Comparison of ENCODE assay signal across 11 mouse cellular contexts in genomic region chr7:141169300-141169699, GRCm38 (mm10). TPM values are rescaled to one million over a fixed set of nuclear protein-coding genes. Genes with fewer than 3 reads are reported as not detected.
DNase-seq lines count a peak whose midpoint lies in the region; ATAC-seq and TF ChIP-seq lines count a peak whose summit lies in the region.
"Had no signal": no experiment of that assay in that cellular context is flagged by ENCODE, and none has a peak within 500 bp of the region (broad histone marks: within the 10 kb centered on the region; RNA-seq: fewer than 3 reads in every experiment).

No protein-coding gene starts in this region.

- H3K4me3 ChIP-seq in forebrain, embryonic 14.5 days (ENCODE audit: low read depth, low read length): no peak overlapping the region
- no peak overlapping the region for H3K4me3 ChIP-seq in forebrain, embryonic 12.5 days (replicated peaks)
- H3K4me3 ChIP-seq in megakaryocyte, embryonic 14.5 days (replicated peaks): peak overlapping the region; percentile 38
- H3K4me3 ChIP-seq in liver, postnatal 0 days (ENCODE audit: low read depth, low read length): no peak overlapping the region
- H3K4me3 ChIP-seq in stomach, postnatal 0 days (ENCODE audit: low read depth, low read length): no peak overlapping the region

- DNase-seq in forebrain, embryonic 14.5 days (ENCODE audit: low spot score): peak; percentile 52
- DNase-seq in liver, postnatal 0 days: no peak
- no peak for DNase-seq in stomach, postnatal 0 days (ENCODE audit: low spot score)
- no peak for DNase-seq in gastrocnemius, postnatal 10 days
- no peak for DNase-seq in spleen, adult 18-20 months
- DNase-seq: cerebellum, adult 11 months had no signal

- TF ChIP-seq EP300 in liver, postnatal 0 days (IDR thresholded peaks at IDR 0.05; ENCODE audit: low read depth): no peak
- TF ChIP-seq EP300 in stomach, postnatal 0 days (optimal IDR thresholded peaks at IDR 0.05): no peak

- 28% methylated on average over 1 of the region's 1 CpGs for WGBS in forebrain, embryonic 14.5 days
- WGBS in forebrain, embryonic 12.5 days: 79% methylated on average over 1 of the region's 1 CpGs
- WGBS in liver, postnatal 0 days (ENCODE audit: insufficient replicate concordance): 85% methylated on average over 1 of the region's 1 CpGs
- 18% methylated on average over 1 of the region's 1 CpGs for WGBS in stomach, postnatal 0 days

- H3K9ac ChIP-seq in forebrain, embryonic 14.5 days (ENCODE audit: low read length): no peak overlapping the region
- H3K9ac ChIP-seq in forebrain, embryonic 12.5 days: no peak overlapping the region
- peak overlapping the region; percentile 77; the same call in 1 of the 2 replicates for H3K9ac ChIP-seq in liver, postnatal 0 days (replicated peaks)
- H3K9ac ChIP-seq in stomach, postnatal 0 days (ENCODE audit: low read length): 0 out of 2 replicates have a peak overlapping the region, but pooled peaks have one; percentile 27

- H3K36me3 ChIP-seq in forebrain, embryonic 14.5 days (ENCODE audit: control insufficient read depth, insufficient read depth, low read length): 0 out of 2 replicates have a peak, but pooled peaks cover 3% of the 10 kb centered on the region
- H3K36me3 ChIP-seq in forebrain, embryonic 12.5 days (replicated peaks): 0 out of 2 replicates have a peak, but pooled peaks cover 6% of the 10 kb centered on the region
- H3K36me3 ChIP-seq in megakaryocyte, embryonic 14.5 days (replicated peaks; ENCODE audit: low read length): peaks cover 29% of the 10 kb centered on the region
- H3K36me3 ChIP-seq in liver, postnatal 0 days (replicated peaks; ENCODE audit: insufficient read depth, low read length): peaks cover 11% of the 10 kb centered on the region
- H3K36me3 ChIP-seq in stomach, postnatal 0 days (ENCODE audit: control insufficient read depth, insufficient read depth, low read length): peaks cover 5% of the 10 kb centered on the region; the same call in 1 of the 2 replicates

- H3K27ac ChIP-seq in forebrain, embryonic 14.5 days (ENCODE audit: low read depth, low read length): no peak overlapping the region
- H3K27ac ChIP-seq in forebrain, embryonic 12.5 days: no peak overlapping the region
- peak overlapping the region; percentile 86; the same call in 1 of the 2 replicates for H3K27ac ChIP-seq in liver, postnatal 0 days (ENCODE audit: low read depth)
- peak overlapping the region; percentile 93 for H3K27ac ChIP-seq in stomach, postnatal 0 days (replicated peaks)
- H3K27ac ChIP-seq: forebrain, embryonic 13.5 days; hindbrain, embryonic 13.5 days had no signal

- TF ChIP-seq CTCF in liver, postnatal 0 days (IDR thresholded peaks at IDR 0.05; ENCODE audit: low read depth): no peak
- no peak for TF ChIP-seq CTCF in stomach, postnatal 0 days (IDR thresholded peaks at IDR 0.05; ENCODE audit: low read depth)

- ATAC-seq in forebrain, embryonic 14.5 days: no peak
- ATAC-seq in forebrain, embryonic 12.5 days (ENCODE audit: low FRiP score): no peak
- ATAC-seq in megakaryocyte, adult 5-6 weeks (ENCODE audit: poor library complexity, severe bottlenecking): no peak
- no peak for ATAC-seq in liver, postnatal 0 days
- no peak for ATAC-seq in stomach, postnatal 0 days (ENCODE audit: low FRiP score, low TSS enrichment)
- ATAC-seq: forebrain, embryonic 13.5 days had no signal

- H3K4me2 ChIP-seq in forebrain, embryonic 14.5 days (ENCODE audit: low read length): no peak overlapping the region
- H3K4me2 ChIP-seq in forebrain, embryonic 12.5 days: no peak overlapping the region
- peak overlapping the region; percentile 95 for H3K4me2 ChIP-seq in liver, postnatal 0 days (ENCODE audit: low read depth, low read length)
- H3K4me2 ChIP-seq in stomach, postnatal 0 days (replicated peaks; ENCODE audit: low read depth): peak overlapping the region; percentile 74; the same call in 1 of the 2 replicates

- H3K27me3 ChIP-seq in forebrain, embryonic 14.5 days (replicated peaks; ENCODE audit: control insufficient read depth, insufficient read depth, low read length): no peaks in the 10 kb centered on the region
- 0 out of 2 replicates have a peak, but pooled peaks cover 7% of the 10 kb centered on the region for H3K27me3 ChIP-seq in forebrain, embryonic 12.5 days
- H3K27me3 ChIP-seq in megakaryocyte, embryonic 14.5 days (replicated peaks): no peaks in the 10 kb centered on the region
- no peaks in the 10 kb centered on the region for H3K27me3 ChIP-seq in liver, postnatal 0 days (ENCODE audit: insufficient read depth, low read length)
- no peaks in the 10 kb centered on the region for H3K27me3 ChIP-seq in stomach, postnatal 0 days (ENCODE audit: control insufficient read depth, insufficient read depth, low read length)
- H3K27me3 ChIP-seq: forebrain, embryonic 13.5 days; hindbrain, embryonic 13.5 days had no signal

- peaks cover 13% of the 10 kb centered on the region for H3K4me1 ChIP-seq in forebrain, embryonic 14.5 days (ENCODE audit: control insufficient read depth, insufficient read depth, low read length)
- H3K4me1 ChIP-seq in forebrain, embryonic 12.5 days: peaks cover 22% of the 10 kb centered on the region
- H3K4me1 ChIP-seq in megakaryocyte, embryonic 14.5 days: peaks cover 73% of the 10 kb centered on the region
- H3K4me1 ChIP-seq in liver, postnatal 0 days (ENCODE audit: insufficient read depth): peaks cover 52% of the 10 kb centered on the region
- H3K4me1 ChIP-seq in stomach, postnatal 0 days (replicated peaks; ENCODE audit: control insufficient read depth, insufficient read depth): peaks cover 9% of the 10 kb centered on the region

- no peaks in the 10 kb centered on the region for H3K9me3 ChIP-seq in forebrain, embryonic 14.5 days (replicated peaks; ENCODE audit: control insufficient read depth, low read length)
- H3K9me3 ChIP-seq in forebrain, embryonic 12.5 days: no peaks in the 10 kb centered on the region
- no peaks in the 10 kb centered on the region for H3K9me3 ChIP-seq in megakaryocyte, embryonic 14.5 days
- no peaks in the 10 kb centered on the region for H3K9me3 ChIP-seq in liver, postnatal 0 days (ENCODE audit: low read length)
- no peaks in the 10 kb centered on the region for H3K9me3 ChIP-seq in stomach, postnatal 0 days (ENCODE audit: control insufficient read depth, low read length)
- H3K9me3 ChIP-seq: forebrain, embryonic 13.5 days; hindbrain, embryonic 13.5 days had no signal

RNA-seq across cellular contexts. Expression of gene Rnh1, which starts 3.4 kb away (rescaled TPM):
- 54.7 and 56.7 TPM in 2 replicates for polyA plus RNA-seq in forebrain, embryonic 14.5 days (2014; fragmentation: Nextera tagmentation; extraction: Ambion mirVana)
- polyA plus RNA-seq in forebrain, embryonic 12.5 days (2016; fragmentation: Nextera tagmentation; extraction: Ambion mirVana): 47.2 and 49.7 TPM in 2 replicates
- 26.5 and 43.0 TPM in 2 replicates for polyA plus RNA-seq in megakaryocyte, embryonic 14.5 days (2012; ENCODE audit: insufficient read depth, low replicate concordance)
- total RNA-seq in megakaryocyte, adult 5-6 weeks (2015): 70.5 and 86.8 TPM in 2 replicates
- total RNA-seq in megakaryocyte, adult 5-6 weeks (2017): 74.2 and 94.3 TPM in 2 replicates
- 55.2 and 55.7 TPM in 2 replicates for polyA plus RNA-seq in liver, postnatal 0 days (2015; fragmentation: Nextera tagmentation; extraction: Ambion mirVana)
- polyA plus RNA-seq in stomach, postnatal 0 days (2015; fragmentation: Nextera tagmentation; extraction: Ambion mirVana): 216 and 220 TPM in 2 replicates
- 10 to 100 TPM; 52.9 to 56.0 TPM for total RNA-seq in gastrocnemius, postnatal 10 days (2021)

RNA-seq across cellular contexts. Expression of gene Hras, which starts 24.5 kb away (rescaled TPM):
- 70.2 and 96.3 TPM in 2 replicates for polyA plus RNA-seq in forebrain, embryonic 14.5 days (2014; fragmentation: Nextera tagmentation; extraction: Ambion mirVana)
- 79.1 and 89.4 TPM in 2 replicates for polyA plus RNA-seq in forebrain, embryonic 12.5 days (2016; fragmentation: Nextera tagmentation; extraction: Ambion mirVana)
- 51.3 and 84.0 TPM in 2 replicates for polyA plus RNA-seq in megakaryocyte, embryonic 14.5 days (2012; ENCODE audit: insufficient read depth, low replicate concordance)
- total RNA-seq in megakaryocyte, adult 5-6 weeks (2015): 29.0 and 40.0 TPM in 2 replicates
- total RNA-seq in megakaryocyte, adult 5-6 weeks (2017): 20.7 and 27.1 TPM in 2 replicates
- 44.0 and 46.2 TPM in 2 replicates for polyA plus RNA-seq in liver, postnatal 0 days (2015; fragmentation: Nextera tagmentation; extraction: Ambion mirVana)
- 118 and 125 TPM in 2 replicates for polyA plus RNA-seq in stomach, postnatal 0 days (2015; fragmentation: Nextera tagmentation; extraction: Ambion mirVana)
- 100 to 1,000 TPM; 205 to 240 TPM for total RNA-seq in gastrocnemius, postnatal 10 days (2021)

RNA-seq across cellular contexts. Expression of gene Lrrc56, which starts 24.7 kb away (rescaled TPM):
- 6.7 and 8.9 TPM in 2 replicates for polyA plus RNA-seq in forebrain, embryonic 14.5 days (2014; fragmentation: Nextera tagmentation; extraction: Ambion mirVana)
- polyA plus RNA-seq in forebrain, embryonic 12.5 days (2016; fragmentation: Nextera tagmentation; extraction: Ambion mirVana): 14.2 and 16.0 TPM in 2 replicates
- 12.2 and 18.5 TPM in 2 replicates for polyA plus RNA-seq in megakaryocyte, embryonic 14.5 days (2012; ENCODE audit: insufficient read depth, low replicate concordance)
- total RNA-seq in megakaryocyte, adult 5-6 weeks (2015): 2.1 and 2.2 TPM in 2 replicates
- 1.3 and 4.3 TPM in 2 replicates for total RNA-seq in megakaryocyte, adult 5-6 weeks (2017)
- 2.0 and 2.2 TPM in 2 replicates for polyA plus RNA-seq in liver, postnatal 0 days (2015; fragmentation: Nextera tagmentation; extraction: Ambion mirVana)
- 2.8 and 3.5 TPM in 2 replicates for polyA plus RNA-seq in stomach, postnatal 0 days (2015; fragmentation: Nextera tagmentation; extraction: Ambion mirVana)
- 1 to 10 TPM; 2.7 to 3.2 TPM for total RNA-seq in gastrocnemius, postnatal 10 days (2021)

RNA-seq across cellular contexts. Expression of gene Lmntd2, which starts 44.6 kb away (rescaled TPM):
- 0.94 and 0.95 TPM in 2 replicates for polyA plus RNA-seq in forebrain, embryonic 14.5 days (2014; fragmentation: Nextera tagmentation; extraction: Ambion mirVana)
- polyA plus RNA-seq in forebrain, embryonic 12.5 days (2016; fragmentation: Nextera tagmentation; extraction: Ambion mirVana): 3.3 and 3.7 TPM in 2 replicates
- polyA plus RNA-seq in megakaryocyte, embryonic 14.5 days (2012; ENCODE audit: insufficient read depth, low replicate concordance): 0.57 TPM in 1 of 2 replicates, not detected in the other
- 0.36 TPM in 1 of 2 replicates, not detected in the other for total RNA-seq in megakaryocyte, adult 5-6 weeks (2015)
- 0.04 TPM in 1 of 2 replicates, not detected in the other for total RNA-seq in megakaryocyte, adult 5-6 weeks (2017)
- 0.49 TPM in 2 replicates for polyA plus RNA-seq in liver, postnatal 0 days (2015; fragmentation: Nextera tagmentation; extraction: Ambion mirVana)
- polyA plus RNA-seq in stomach, postnatal 0 days (2015; fragmentation: Nextera tagmentation; extraction: Ambion mirVana): 2.7 and 3.6 TPM in 2 replicates
- not detected for total RNA-seq in gastrocnemius, postnatal 10 days (2021)

RNA-seq across cellular contexts. Expression of gene Rassf7, which starts 46.4 kb away (rescaled TPM):
- polyA plus RNA-seq in forebrain, embryonic 14.5 days (2014; fragmentation: Nextera tagmentation; extraction: Ambion mirVana): 23.7 and 23.8 TPM in 2 replicates
- polyA plus RNA-seq in forebrain, embryonic 12.5 days (2016; fragmentation: Nextera tagmentation; extraction: Ambion mirVana): 35.4 and 38.5 TPM in 2 replicates
- 3.6 and 11.1 TPM in 2 replicates for polyA plus RNA-seq in megakaryocyte, embryonic 14.5 days (2012; ENCODE audit: insufficient read depth, low replicate concordance)
- 3.9 and 4.1 TPM in 2 replicates for total RNA-seq in megakaryocyte, adult 5-6 weeks (2015)
- total RNA-seq in megakaryocyte, adult 5-6 weeks (2017): 2.2 and 4.1 TPM in 2 replicates
- 24.9 and 27.3 TPM in 2 replicates for polyA plus RNA-seq in liver, postnatal 0 days (2015; fragmentation: Nextera tagmentation; extraction: Ambion mirVana)
- 84.2 and 105 TPM in 2 replicates for polyA plus RNA-seq in stomach, postnatal 0 days (2015; fragmentation: Nextera tagmentation; extraction: Ambion mirVana)
- total RNA-seq in gastrocnemius, postnatal 10 days (2021): 1 to 10 TPM; 2.1 to 2.8 TPM

Comparison
In these comparisons a context has a peak if more than half of its experiments do, and no peak if none do; other contexts are left out.
1. H3K27ac ChIP-seq: peak in liver, postnatal 0 days (single experiment) and stomach, postnatal 0 days (single experiment); none in forebrain, embryonic 14.5 days (single experiment) and forebrain, embryonic 12.5 days (single experiment).
2. H3K4me2 ChIP-seq: peak in liver, postnatal 0 days (single experiment) and stomach, postnatal 0 days (single experiment); none in forebrain, embryonic 14.5 days (single experiment) and forebrain, embryonic 12.5 days (single experiment).
3. H3K9ac ChIP-seq: peak in liver, postnatal 0 days (single experiment) and stomach, postnatal 0 days (single experiment); none in forebrain, embryonic 14.5 days (single experiment) and forebrain, embryonic 12.5 days (single experiment).